Mouse (Mus musculus): ENCODE data around the gene Elk3. TPM values are rescaled to one million over a fixed set of nuclear protein-coding genes. Genes with fewer than 3 reads are reported as not detected.

Elk3 gene
- total RNA-seq, 2 experiments from 2014 or later = 8.6 to 11.9 TPM

- TF ChIP-seq CTCF (IDR thresholded peaks at IDR 0.05) = no peak
- DNase-seq (ENCODE audit: extremely low spot score in 1 of 2, low spot score in 2 of 2) = peak; percentile 26 to 32
- H3K27ac ChIP-seq = peak overlapping the region; percentile 88
- peak overlapping the region; percentile 58 for H3K4me3 ChIP-seq
- intact Hi-C loops (cut with DNase I) = no loop called here
Measured at GRCm38 (mm10) chr10:93309131-93309933, 1.6 kb downstream of the Elk3 start.

DNA sequence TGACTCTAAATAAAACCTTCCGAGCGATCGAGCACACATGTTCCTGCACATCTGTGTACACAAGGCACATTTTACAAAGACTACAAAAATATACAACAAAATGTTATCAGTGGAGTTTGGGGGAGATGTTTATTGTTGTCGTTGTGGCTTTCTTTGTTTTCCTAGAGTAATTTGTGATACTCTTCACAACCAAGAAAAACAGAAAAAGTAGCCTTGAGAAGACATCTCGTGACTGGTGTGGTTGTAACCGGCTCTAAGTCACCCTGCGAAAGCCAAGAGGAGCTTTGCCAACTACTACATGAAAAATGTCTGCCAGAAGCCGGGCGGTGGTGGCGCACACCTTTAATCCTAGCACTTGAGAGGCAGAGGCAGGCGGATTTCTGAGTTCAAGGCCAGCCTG, 4.6 kb downstream of the Elk3 start:
- intact Hi-C loops (cut with DNase I) = no loop called here
- no peak for DNase-seq (ENCODE audit: extremely low spot score in 1 of 2, low spot score in 2 of 2)
- peak overlapping the region; percentile 24; the same call in 1 of the 2 replicates for H3K27ac ChIP-seq
- no peak overlapping the region for H3K4me3 ChIP-seq
- TF ChIP-seq CTCF (IDR thresholded peaks at IDR 0.05) = no peak

- intact Hi-C loops (cut with DNase I) = no loop called here
- TF ChIP-seq CTCF (IDR thresholded peaks at IDR 0.05) = no peak
- Histone ChIP-seq H3K4me3 (no peak overlapping the region), H3K27ac (peak overlapping the region; percentile 24)
- DNase-seq (ENCODE audit: extremely low spot score in 1 of 2, low spot score in 2 of 2) = no peak
Measured at GRCm38 (mm10) chr10:93305946-93306345, 5.0 kb downstream of the Elk3 start.

DNA sequence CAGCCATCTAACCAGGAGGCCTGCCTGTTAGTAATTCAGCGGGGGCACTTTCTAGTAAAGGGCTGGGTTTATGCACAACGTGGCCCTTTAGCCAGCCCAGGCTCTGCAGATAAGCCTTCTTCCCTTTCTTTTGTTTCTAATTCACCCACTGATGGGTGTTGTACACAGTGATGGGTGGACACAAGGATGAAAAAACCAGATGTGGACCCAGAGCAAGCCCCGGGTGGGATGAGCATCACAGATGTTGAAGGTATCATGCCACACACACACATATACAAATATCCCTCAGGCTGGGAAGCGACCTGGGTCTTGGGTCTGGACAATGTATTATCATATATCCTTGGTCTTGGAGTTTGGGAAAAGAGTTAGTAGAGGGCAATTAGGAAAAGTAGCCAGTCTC, 7.7 kb downstream of the Elk3 start:
- Histone ChIP-seq H3K4me3 (no peak overlapping the region), H3K27ac (no peak overlapping the region)
- no peak for TF ChIP-seq CTCF (IDR thresholded peaks at IDR 0.05)
- DNase-seq (ENCODE audit: extremely low spot score in 1 of 2, low spot score in 2 of 2) = no peak
- intact Hi-C loops (cut with DNase I) = no loop called here

- intact Hi-C loops (cut with DNase I) = no loop called here
- Histone ChIP-seq H3K4me3 (no peak overlapping the region), H3K27ac (no peak overlapping the region)
- DNase-seq (ENCODE audit: extremely low spot score in 1 of 2, low spot score in 2 of 2) = no peak
- no peak for TF ChIP-seq CTCF (IDR thresholded peaks at IDR 0.05)
Measured at GRCm38 (mm10) chr10:93301831-93302230, 9.1 kb downstream of the Elk3 start.

DNA sequence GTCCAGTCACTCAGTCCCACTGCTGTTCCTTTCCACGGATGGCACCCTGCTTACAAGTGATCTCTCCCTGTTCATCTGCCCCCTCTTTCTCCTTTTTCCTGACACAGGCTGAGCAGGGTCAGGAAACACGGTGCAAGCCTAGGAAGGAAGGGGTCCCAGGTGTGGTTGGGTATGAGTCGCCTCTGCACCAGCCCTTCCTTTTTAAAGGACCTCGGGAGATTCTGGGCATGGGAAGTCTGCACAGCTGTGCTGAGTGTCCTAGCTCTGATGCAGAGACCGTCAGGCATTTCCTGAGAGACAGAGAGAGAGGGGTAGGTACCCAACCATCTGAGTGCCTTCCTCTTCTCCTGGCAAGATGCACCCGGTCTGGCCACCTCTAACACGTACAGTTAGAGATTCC, 12.7 kb downstream of the Elk3 start:
- TF ChIP-seq CTCF (IDR thresholded peaks at IDR 0.05) = no peak
- intact Hi-C loops (cut with DNase I) = loop anchor here (5.0 kb wide), 1 partner anchor 64 kb away; no protein-coding TSS in a partner anchor
- no peak for DNase-seq (ENCODE audit: extremely low spot score in 1 of 2, low spot score in 2 of 2)
- Histone ChIP-seq H3K27ac (peak overlapping the region; percentile 45), H3K4me3 (no peak overlapping the region)

DNA sequence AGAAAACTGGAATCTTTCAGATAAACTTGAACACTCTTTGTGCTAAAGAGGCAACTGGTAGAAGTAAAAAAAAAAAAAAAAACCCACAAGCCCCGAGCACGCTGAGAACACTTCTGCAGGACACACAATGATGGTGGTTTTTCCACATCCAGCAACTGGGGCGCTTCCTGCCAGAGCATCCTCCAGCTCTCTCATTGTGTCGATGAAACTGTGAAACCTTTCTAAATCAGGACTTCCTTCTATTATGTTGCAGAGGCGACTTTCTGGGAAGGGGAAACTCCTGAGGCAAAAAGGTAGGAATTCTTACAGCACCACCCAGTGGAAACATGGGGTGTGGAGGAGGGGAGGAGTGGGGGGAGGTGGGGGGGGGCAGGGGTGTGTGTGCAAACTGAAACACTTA, 13.2 kb downstream of the Elk3 start:
- H3K4me3 ChIP-seq = no peak overlapping the region
- intact Hi-C loops (cut with DNase I) = loop anchor here (5.0 kb wide), 1 partner anchor 65 kb away; no protein-coding TSS in a partner anchor
- H3K27ac ChIP-seq = peak overlapping the region; percentile 25; the same call in 1 of the 2 replicates
- peak; percentile 2; the same call in 1 of the 2 replicates for TF ChIP-seq CTCF (IDR thresholded peaks at IDR 0.05)
- DNase-seq (ENCODE audit: extremely low spot score in 1 of 2, low spot score in 2 of 2) = no peak

DNA sequence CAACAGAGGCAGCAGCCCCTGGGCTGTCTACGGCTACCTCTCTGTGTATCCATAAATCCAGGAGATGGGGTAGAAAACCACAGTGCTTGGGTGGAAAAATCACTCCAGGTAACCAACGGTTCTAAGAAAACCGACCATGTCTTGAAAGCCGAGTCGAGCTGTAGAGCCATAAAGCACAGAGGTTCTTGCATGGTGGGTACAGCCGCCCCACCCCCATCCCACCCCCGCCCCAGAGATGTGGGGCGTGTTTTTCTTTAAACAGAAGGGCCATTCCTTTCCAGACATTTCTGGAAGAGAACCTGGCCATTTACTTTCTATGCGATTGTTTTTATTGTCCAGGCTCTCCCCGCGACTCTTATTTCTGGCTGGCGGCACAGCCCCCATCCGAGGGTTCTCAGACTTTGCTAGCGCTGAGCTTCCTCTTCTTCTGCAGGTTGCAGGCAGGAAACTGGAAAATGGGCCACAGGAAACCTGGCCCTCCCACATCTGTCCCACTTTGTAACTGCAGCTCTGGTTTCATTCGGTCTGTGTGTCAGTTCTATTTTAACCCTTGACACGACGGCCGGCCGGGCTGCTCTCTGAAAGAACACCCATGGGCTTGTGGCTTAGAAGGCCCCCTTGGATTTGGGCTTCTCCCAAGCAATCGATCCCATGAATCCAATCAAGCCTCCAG, 16.3 kb downstream of the Elk3 start:
- no peak for DNase-seq (ENCODE audit: extremely low spot score in 1 of 2, low spot score in 2 of 2)
- intact Hi-C loops (cut with DNase I) = loop anchor here (5.0 kb wide), 1 partner anchor 68 kb away; no protein-coding TSS in a partner anchor
- peak overlapping the region; percentile 55; the same call in 1 of the 2 replicates for H3K27ac ChIP-seq
- no peak overlapping the region for H3K4me3 ChIP-seq
- TF ChIP-seq CTCF (IDR thresholded peaks at IDR 0.05) = no peak

DNA sequence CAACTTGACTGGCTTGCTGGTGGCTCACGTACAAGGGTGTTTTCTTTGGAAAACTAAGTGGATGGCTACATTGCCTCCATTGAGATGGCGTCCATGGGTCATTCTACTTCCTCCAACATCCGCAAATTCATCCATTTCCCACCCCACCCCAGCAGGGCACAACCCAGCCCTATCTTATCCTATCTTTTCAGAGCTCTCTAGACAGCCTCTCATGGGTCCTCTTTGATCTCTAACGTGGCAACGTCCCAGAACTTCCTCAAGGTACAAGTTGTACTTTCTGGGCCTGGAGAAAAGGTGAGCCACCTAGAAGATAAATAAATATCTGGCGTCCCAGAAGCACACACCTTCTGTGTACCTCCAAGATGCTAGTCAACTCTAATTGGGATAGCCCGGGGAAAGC, 17.3 kb downstream of the Elk3 start:
- TF ChIP-seq CTCF (IDR thresholded peaks at IDR 0.05) = no peak
- no peak for DNase-seq (ENCODE audit: extremely low spot score in 1 of 2, low spot score in 2 of 2)
- no peak overlapping the region for H3K4me3 ChIP-seq
- intact Hi-C loops (cut with DNase I) = loop anchor here (2.0 kb wide), 2 partner anchors 135 to 177 kb away; no protein-coding TSS in a partner anchor
- no peak overlapping the region; the same call in 1 of the 2 replicates for H3K27ac ChIP-seq

DNA sequence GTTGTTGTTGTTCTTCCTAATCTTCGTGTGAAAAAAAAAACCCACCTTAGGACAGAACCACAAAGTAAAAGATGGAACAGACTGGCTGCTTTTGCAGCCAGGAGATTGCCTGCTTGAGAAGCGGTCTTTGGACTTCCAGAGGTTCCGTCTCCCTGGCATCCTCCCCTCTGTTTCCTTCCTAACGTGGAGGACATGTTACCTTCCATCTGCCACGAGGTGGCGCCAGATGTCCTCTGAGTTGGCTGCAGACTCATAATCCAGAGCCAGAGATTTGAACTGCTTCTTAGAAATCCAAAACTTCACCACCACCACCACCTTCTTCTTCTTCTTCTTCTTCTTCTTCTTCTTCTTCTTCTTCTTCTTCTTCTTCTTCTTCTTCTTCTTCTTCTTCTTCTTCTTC, 19.1 kb downstream of the Elk3 start:
- DNase-seq (ENCODE audit: extremely low spot score in 1 of 2, low spot score in 2 of 2) = peak; percentile 80 to 82
- intact Hi-C loops (cut with DNase I) = loop anchor here (2.0 kb wide), 2 partner anchors 137 to 179 kb away; no protein-coding TSS in a partner anchor
- no peak overlapping the region for H3K4me3 ChIP-seq
- peak; percentile 64 for TF ChIP-seq CTCF (IDR thresholded peaks at IDR 0.05)
- H3K27ac ChIP-seq = peak overlapping the region; percentile 24; the same call in 1 of the 2 replicates

DNA sequence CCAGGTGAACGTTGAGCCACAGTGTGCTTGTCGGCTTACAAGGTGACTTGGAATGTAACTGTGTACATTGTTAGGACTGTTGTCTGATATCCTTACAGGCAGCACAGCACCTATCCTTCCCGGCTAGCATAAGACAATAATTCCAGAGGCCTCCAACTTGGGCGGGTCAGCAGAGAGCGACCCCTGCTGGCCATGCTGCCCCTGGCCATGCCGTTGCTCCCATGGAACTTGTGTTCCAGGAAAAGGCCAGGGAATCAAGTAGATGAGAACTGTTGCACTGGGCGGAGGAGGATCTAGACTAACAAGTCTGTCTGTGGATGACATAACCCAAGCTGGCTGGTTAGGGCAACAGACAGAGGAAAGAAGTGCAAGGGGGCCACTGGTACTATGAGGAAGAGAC, 19.6 kb downstream of the Elk3 start:
- Histone ChIP-seq H3K27ac (peak overlapping the region; percentile 24; the same call in 1 of the 2 replicates), H3K4me3 (no peak overlapping the region)
- intact Hi-C loops (cut with DNase I) = no loop called here
- DNase-seq (ENCODE audit: extremely low spot score in 1 of 2, low spot score in 2 of 2) = no peak
- peak; percentile 64 for TF ChIP-seq CTCF (IDR thresholded peaks at IDR 0.05)

- Histone ChIP-seq H3K27ac (no peak overlapping the region), H3K4me3 (no peak overlapping the region)
- no peak for DNase-seq (ENCODE audit: extremely low spot score in 1 of 2, low spot score in 2 of 2)
- intact Hi-C loops (cut with DNase I) = no loop called here
- TF ChIP-seq CTCF (IDR thresholded peaks at IDR 0.05) = no peak
Measured at GRCm38 (mm10) chr10:93289404-93289803, 21.5 kb downstream of the Elk3 start.

Data from left cerebral cortex, adult 2 months (tissue).